Mouse (Mus musculus) retina, postnatal 1 day (tissue): Measurements from ENCODE around the gene Rab5a.
A peak's percentile ranks its signal among the peaks of the same experiment; 100 is the strongest.

Source experiments
- DNase-seq: peaks from one replicate; pipeline ENCODE4 v3.0.0-alpha.2; 2012

The Rab5a gene

DNA sequence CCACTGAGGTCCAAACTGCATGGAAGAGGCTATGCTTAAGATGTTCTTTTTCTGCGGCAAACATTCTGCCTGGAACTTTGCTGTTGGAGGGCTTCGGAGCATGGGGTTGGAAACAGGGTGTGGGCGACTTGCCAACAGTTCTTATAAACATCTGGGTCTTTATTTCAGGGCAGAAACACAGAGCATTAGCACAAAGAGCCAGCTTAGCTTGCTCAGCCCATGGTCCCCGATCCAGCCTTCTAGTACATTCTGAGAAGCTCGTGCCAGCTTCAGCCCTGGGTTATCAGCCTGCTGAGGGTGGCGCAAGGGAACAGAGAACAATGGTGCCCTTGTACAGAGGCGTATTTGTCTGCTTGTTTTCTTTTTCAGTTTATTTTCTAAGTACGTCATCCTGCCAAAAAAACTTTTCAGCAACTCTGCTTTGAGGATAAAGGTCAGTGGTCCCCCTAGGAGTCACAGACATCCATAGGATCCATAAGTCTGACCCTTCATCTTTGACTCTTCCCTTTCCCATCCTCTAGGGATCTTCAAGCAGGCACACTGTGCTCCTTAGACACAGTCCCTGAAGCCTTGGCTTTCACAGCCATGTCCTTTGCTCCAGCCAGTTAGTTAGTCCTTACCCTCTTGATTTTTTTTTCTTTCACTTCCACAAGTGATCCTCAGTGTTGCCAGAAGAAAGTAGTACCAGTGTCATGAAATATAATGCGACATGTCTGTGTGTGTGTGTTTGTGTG is 64.7 kb downstream of the Rab5a start:
- peak; percentile 32 for DNase-seq

DNA sequence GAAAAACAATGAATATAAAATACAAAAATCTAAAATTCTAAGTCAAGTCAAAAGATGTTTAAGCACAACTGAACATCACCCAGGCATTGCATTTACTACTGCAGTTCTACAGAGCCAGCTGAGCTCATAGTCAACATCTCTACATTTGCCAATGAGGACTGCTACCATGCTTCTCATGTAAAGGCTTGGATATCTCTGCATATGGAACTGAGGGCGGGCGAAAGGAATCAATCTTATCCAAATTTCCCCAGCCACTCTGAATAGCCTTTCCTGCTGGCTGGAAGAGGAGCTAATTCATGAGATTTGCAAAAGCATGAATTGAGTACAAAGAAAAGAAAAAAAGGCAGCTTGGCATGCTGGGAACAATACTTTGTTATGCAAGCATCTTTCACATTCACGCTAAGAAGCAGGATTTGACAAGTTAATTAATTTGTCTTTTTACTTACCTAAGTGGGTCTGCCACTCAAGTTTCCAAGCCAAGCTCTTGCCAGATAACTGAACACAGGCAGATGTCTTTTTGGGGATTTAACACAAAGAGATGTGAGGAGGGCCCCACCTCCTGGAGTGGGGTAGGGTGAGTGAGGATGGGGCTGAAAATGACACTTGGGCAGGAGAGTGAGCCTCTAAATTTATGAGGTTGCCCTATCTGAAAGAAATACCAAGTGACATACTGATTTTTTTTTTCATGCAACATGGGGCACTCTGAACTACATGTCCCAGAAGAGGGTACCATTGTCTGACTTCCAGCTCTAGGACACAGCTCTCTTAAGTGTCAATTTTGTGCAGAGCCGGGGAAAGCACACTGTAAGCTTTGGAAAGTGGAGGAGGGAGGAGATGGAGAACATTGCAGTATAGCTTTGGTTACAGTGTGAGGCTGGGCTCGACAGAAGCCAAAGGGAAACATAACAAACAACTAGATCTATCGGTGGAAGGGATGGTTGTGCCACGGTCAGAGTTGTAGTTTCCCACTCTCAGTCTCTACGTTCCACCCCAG is 72.6 kb downstream of the Rab5a start:
- DNase-seq = no peak

DNA sequence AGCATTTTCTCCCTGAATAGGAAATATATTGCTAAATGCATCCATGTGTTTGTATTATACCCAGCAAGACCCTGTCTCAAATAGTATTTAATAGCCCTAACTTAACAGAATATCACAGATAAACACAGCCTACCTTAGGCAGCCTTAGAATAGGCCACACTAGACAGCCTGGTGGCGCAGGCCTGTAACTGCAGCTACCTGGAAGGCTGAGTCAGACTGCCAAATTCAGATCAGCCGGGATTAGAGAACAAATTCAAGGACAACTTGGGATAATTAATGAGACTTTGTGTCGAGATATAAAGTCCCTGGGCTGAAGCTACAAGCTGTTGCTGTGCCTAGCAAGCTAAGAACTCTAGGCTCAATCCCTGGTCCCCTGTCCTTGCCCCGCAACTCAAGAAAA is 75.1 kb downstream of the Rab5a start:
- DNase-seq = peak; percentile 35

DNA sequence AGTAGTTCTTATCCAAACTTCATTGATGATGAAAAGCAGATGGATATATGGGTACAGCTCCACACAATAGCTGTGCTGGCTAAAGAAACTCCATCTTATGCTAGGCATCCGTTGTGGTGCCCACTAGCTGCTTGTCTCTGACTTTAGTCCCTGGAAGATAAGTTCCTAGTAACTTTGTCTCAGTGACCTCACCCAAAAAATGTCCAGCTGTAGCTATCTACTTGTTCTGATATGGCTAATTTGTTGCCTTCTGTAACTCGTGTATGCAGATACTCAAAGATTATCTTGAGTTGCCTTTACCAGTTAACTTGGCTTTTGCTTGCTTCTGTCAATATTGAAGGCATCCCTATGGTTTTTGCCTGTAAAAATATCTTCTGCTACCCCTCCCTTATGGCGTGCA is 75.8 kb downstream of the Rab5a start:
- DNase-seq = no peak
